Mouse (Mus musculus) ES-E14 (cell line): ENCODE results near the gene Hrh3. TPM values are rescaled to one million over a fixed set of nuclear protein-coding genes. Genes with fewer than 3 reads are reported as not detected.
A peak's percentile ranks its signal among the peaks of the same experiment; 100 is the strongest.

ENCODE experiments used
- DNase-seq: peaks from one replicate; pipeline ENCODE4 v3.0.0-alpha.2; 2013; ENCODE audit warnings: low read depth, low spot score
- H3K27ac ChIP-seq: 2 replicates; pipeline ENCODE4 v1.5.1; 2012; ENCODE audit warnings: low read depth, mild to moderate bottlenecking, low read length, moderate library complexity, mixed read lengths; ENCODE audit not compliant: poor library complexity, insufficient read depth, severe bottlenecking
- H3K36me3 ChIP-seq: 2 replicates; pipeline ENCODE4 v1.6.1; 2012; ENCODE audit warnings: mild to moderate bottlenecking, low read length, moderate library complexity, mixed read lengths; ENCODE audit not compliant: control insufficient read depth, poor library complexity, insufficient read depth, severe bottlenecking
- H3K4me1 ChIP-seq, 2 experiments: fragments of 150-350 bp in 1 of 2; sonication (generic) in 1 of 2; 2 replicates each; pipeline ENCODE4 v1.6.1; 2012; ENCODE audit warnings: low read length in 2 of 2, mild to moderate bottlenecking in 1 of 2, mixed read lengths in 1 of 2; ENCODE audit not compliant: control insufficient read depth in 2 of 2, insufficient read depth in 2 of 2, poor library complexity in 1 of 2
- H3K4me3 ChIP-seq, 2 experiments: fragments of 150-350 bp in 1 of 2; sonication (generic) in 1 of 2; 2 replicates each; pipeline ENCODE4 v1.5.1; 2012; ENCODE audit warnings: low read length in 2 of 2, low read depth in 1 of 2, mild to moderate bottlenecking in 1 of 2, mixed read lengths in 1 of 2; ENCODE audit not compliant: insufficient read depth in 1 of 2, poor library complexity in 1 of 2, severe bottlenecking in 1 of 2
- H3K9ac ChIP-seq: 2 replicates; pipeline ENCODE4 v1.6.1; 2012; ENCODE audit warnings: low read depth, mild to moderate bottlenecking, low read length, mixed read lengths; ENCODE audit not compliant: poor library complexity, insufficient read depth, severe bottlenecking
- H3K9me3 ChIP-seq: fragments of 150-350 bp; sonication (generic); 2 replicates; pipeline ENCODE4 v1.6.1; 2012; ENCODE audit warnings: low read depth, mild to moderate bottlenecking, low read length; ENCODE audit not compliant: control insufficient read depth, insufficient read depth
- CHD2 ChIP-seq: IDR thresholded peaks from 2 replicates; pipeline ENCODE4 v1.6.1; 2014; ENCODE audit warnings: mild to moderate bottlenecking, low read depth, low read length, inconsistent platforms
- HCFC1 ChIP-seq: IDR thresholded peaks from 2 replicates; pipeline ENCODE4 v1.6.1; 2012; ENCODE audit warnings: low read length, inconsistent platforms, borderline replicate concordance; ENCODE audit not compliant: insufficient read depth
- MAFK ChIP-seq: IDR thresholded peaks from 2 replicates; pipeline ENCODE4 v1.6.1; 2014; ENCODE audit warnings: mild to moderate bottlenecking, low read depth, low read length, inconsistent platforms; ENCODE audit not compliant: insufficient read depth
- ZC3H11A ChIP-seq: IDR thresholded peaks from 2 replicates; pipeline ENCODE4 v1.6.1; 2012; ENCODE audit warnings: low read depth, mild to moderate bottlenecking, inconsistent platforms, low read length, borderline replicate concordance
- ZNF384 ChIP-seq: IDR thresholded peaks from 2 replicates; pipeline ENCODE4 v1.6.1; 2012; ENCODE audit warnings: low read depth, low read length, inconsistent platforms
- in situ Hi-C, 2 experiments: fragments of 600-800 bp; cut with MboI; formaldehyde crosslinking; loops; one replicate each; pipeline ENCODE4 v1.15.1; 2025; ENCODE audit warnings: low sequenced_read_pairs in 2 of 2, inconsistent platforms in 1 of 2; ENCODE audit not compliant: unreplicated experiment in 2 of 2
- total RNA-seq: library from RNA; depleted of rRNA; stranded (reverse); fragments of 300-350 nt; gene quantifications from 2 replicates; pipeline ENCODE4 v1.2.3, GENCODE M21; 2012

Gene Hrh3
- total RNA-seq, 1 experiment = 0.49 TPM

DNA sequence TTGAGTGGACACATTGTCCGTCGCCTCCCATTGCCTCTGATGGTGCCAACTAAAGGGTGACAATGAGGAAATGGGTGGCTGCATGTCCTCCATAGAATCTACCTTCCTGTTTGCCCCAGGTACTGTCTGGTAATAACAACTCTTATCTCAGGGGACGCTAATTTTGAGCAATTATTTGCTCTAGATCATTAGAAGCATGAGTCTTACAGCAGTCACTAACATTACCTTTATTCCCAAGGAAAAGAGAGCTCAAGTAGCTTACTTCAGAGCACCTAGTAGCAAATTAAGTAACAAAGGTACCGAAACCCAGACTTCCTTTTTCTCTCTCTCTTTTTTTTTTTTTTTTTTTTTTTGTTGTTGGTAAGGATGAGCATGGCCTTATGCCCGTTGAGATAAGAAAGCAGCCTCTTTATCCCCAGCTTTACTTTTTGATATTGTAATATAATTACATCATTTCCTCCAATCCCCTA, 16.0 kb upstream of the Hrh3 start:
- no peak for DNase-seq
- H3K9ac ChIP-seq = no peak overlapping the region; the same call in 1 of the 2 replicates
- H3K9me3 ChIP-seq = no peaks in the 10 kb centered on the region
- no peak overlapping the region for H3K27ac ChIP-seq
- peaks cover 8 to 31% of the 10 kb centered on the region in 2 experiments; a peak in 3 of 4 replicates for H3K4me1 ChIP-seq
- peak overlapping the region; percentile 89 to 90; a peak in 2 of 4 replicates for H3K4me3 ChIP-seq
- no peak for TF ChIP-seq ZNF384
- TF ChIP-seq ZC3H11A = no peak
- no peak for TF ChIP-seq CHD2
- TF ChIP-seq HCFC1 = no peak
- no peak for TF ChIP-seq MAFK
- in situ Hi-C loops = no loop called here
- H3K36me3 ChIP-seq = no peaks in the 10 kb centered on the region

DNA sequence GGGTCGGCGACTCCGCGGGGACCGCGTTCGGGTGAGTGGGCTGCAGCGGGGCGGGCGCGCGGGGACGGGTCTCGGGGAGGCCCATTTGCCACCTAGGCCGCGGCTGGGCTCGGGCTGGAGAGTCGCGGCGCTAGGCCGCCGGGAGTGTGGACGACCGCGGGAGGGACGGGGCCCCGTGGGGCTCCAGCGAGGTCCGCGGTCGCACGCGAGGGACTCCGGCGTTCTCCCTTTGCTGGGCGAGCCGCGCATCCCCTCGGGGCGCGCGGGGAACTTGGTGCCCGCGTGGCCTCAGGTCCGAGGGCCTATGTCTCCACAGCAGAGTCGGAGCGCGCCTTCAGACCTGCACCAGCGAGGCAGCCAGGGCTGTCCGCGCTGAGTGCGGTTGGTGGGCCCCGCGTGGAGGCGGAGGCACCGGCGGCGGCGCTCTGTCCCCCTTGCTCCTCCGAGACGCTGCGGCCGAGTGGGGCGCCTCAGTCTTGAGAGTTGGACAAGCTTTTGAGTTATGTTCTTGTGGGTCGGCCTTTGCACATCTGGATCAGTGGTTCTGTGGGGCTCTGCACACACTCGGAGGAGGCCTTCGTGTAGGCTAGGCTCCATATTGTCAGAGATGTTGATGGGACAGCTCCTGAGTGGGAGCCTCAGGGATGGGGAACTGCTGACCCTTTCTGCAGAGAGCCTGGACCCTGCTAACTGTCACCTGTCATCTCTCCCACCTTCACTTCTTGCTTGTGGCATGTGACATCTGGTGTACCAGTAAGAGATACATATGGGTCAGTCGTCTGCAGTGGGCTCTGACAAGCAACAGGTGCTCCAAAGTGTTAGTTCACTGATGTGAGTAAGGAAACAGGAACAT, 15.4 kb upstream of the Hrh3 start:
- Histone ChIP-seq H3K36me3 (no peaks in the 10 kb centered on the region), H3K9me3 (no peaks in the 10 kb centered on the region), H3K4me3 (peak overlapping the region; percentile 89 to 90), H3K4me1 (peaks cover 8 to 32% of the 10 kb centered on the region in 2 experiments; a peak in 3 of 4 replicates), H3K27ac (no peak overlapping the region; the same call in 1 of the 2 replicates), H3K9ac (peak overlapping the region; percentile 67)
- TF ChIP-seq ZC3H11A = no peak
- TF ChIP-seq ZNF384 = no peak
- TF ChIP-seq HCFC1 = no peak
- no peak for TF ChIP-seq CHD2
- no peak for TF ChIP-seq MAFK
- in situ Hi-C loops = no loop called here
- no peak for DNase-seq

DNA sequence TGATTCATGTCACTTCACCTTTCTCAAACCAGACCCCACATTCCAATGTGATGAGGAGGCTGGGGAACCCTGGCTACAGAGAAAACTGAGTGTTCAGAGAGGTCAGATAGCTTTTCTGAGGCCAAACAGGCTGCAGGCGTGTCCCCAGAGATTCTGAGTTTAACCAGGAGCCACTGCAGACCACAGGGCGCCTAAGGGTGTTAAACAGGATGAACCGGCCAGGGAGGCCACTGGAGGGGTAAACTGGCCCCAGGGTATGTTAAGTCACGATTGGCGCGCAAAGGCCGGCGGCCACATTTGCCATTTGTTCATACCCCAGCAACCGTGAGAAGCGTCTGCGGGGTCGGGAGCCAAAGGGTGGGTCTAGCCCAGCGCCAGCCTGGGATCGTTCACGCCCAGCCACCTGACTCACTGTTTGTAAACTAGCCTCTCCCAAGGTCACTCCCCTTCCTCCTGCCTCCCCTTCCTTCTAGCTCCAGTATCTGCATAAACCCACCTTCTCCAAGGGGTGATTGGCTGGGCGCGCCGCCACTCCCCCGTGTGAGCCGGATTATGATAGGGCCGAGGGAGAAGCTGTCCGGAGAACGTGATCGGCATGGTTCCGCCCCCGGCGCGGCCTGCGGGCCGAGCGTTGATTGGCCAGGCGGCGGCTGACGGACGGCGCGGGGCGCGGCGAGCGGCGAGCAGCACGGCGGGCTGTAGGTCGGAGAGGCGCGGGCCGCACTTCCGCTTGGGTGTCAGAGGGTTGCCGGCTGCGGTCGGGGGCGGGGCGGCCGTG, 14.6 kb upstream of the Hrh3 start, which contains the start of gene Osbpl2:
Gene Osbpl2 (plus strand): TSS at position 646 of the 778 bp plus-strand sequence.
- no peak for TF ChIP-seq ZC3H11A
- TF ChIP-seq MAFK = no peak
- TF ChIP-seq CHD2 = peak; percentile 69; the same call in 1 of the 2 replicates
- Histone ChIP-seq H3K4me1 (peaks cover 8 to 37% of the 10 kb centered on the region in 2 experiments; a peak in 3 of 4 replicates), H3K9ac (peak within 1 kb of the TSS; percentile 67), H3K27ac (peak within 1 kb of the TSS; percentile 27; the same call in 1 of the 2 replicates), H3K4me3 (peak within 1 kb of the TSS; percentile 89 to 90), H3K36me3 (no peaks in the 10 kb centered on the region), H3K9me3 (no peaks in the 10 kb centered on the region)
- peak; percentile 98 for DNase-seq
- in situ Hi-C loops = no loop called here

DNA sequence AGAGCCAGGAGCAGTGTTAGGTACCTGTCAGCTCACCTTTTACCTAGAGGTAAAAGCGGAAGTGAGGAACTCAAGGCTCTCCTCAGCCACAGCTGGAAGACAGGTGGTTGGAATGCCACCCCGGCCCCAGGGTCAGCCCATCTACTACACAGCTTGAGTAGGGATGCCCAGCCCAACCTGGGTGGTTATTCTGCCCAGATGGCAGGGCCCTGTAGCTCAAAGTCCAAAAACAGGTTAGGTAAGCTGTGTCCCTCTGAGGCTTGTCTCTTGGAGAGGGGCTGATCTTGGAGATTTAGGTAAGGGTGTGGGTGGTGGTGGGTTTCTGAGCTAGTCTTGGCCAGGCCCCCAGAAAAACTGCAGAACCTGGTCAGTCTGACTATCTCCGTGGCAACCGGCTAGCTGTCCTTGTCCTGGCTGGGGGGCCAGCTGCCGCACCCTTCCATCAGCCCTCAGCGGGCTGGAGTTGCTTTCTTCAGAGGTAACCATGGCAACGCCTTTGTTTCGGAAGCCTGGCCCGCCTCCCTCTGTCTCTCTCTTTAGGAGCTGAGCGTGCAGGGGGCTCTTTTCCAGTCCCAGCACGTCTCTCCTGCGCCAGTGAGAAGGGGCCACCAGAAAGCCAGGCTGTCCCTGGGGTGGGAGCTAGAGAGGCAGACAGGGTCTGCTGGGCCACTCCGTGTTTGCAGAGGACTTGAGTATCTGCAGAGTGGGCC, 13.4 kb upstream of the Hrh3 start:
- no peak for TF ChIP-seq CHD2
- TF ChIP-seq ZNF384 = no peak
- TF ChIP-seq HCFC1 = no peak
- no peak for TF ChIP-seq ZC3H11A
- TF ChIP-seq MAFK = no peak
- Histone ChIP-seq H3K4me3 (no peak overlapping the region), H3K9me3 (no peaks in the 10 kb centered on the region), H3K9ac (no peak overlapping the region), H3K27ac (no peak overlapping the region; the same call in 1 of the 2 replicates), H3K36me3 (no peaks in the 10 kb centered on the region), H3K4me1 (peaks cover 8 to 37% of the 10 kb centered on the region in 2 experiments; a peak in 3 of 4 replicates)
- in situ Hi-C loops = no loop called here
- peak; percentile 39 for DNase-seq
